Mouse (Mus musculus): ENCODE measurements around the gene March7. TPM values are rescaled to one million over a fixed set of nuclear protein-coding genes. Genes with fewer than 3 reads are reported as not detected.

March7 gene
- total and polyA plus RNA-seq, 3 experiments = 32.3 to 36.4 TPM; not detected in 1

DNA sequence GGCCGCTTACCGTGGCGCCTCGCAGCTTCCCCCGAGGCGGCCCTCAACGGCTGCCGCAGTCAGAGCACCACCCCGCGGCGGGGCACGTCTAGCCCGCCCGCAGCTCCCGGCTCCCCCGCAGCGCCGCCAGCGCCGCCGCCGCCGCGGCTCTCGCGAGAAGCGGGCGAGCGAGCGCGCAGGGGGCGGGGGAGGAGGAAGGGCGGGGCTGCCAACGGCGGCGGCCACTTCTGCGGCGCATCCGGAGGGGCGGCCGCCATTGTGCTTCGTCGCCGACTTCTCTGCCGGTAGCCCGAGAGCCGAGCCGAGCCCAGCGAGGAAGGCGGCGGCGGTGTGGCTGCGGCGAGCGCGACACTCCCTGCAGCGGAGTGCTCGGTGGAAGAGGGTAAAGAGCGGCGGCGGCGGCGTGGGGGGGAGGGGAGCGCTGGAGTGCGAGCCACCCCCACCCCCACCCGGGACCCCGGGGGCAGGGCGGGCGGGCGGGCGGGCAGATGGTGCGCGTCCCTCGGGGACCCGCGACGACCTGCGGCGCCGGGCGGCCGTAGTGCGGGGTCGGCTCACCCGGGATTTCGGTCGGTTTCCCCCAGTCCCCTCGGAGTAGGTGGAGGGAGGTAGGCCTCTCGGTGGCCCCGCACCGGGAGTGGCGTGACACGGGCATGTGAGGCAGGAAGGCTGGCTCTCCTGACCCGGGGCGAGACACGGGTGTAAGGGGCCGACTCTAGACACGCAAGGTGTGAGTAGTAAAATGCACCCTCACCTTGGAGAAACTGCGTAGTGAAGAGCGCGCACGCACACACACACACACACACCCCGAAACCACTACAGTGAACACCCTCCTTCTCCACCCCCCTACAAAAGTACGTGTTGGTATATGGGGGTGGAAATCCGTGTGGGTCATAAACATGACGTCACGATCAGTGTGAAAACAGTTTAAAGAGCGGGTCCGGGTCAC lies at the start of gene March7, which contains the start of gene Baz2b (continued):
- TF ChIP-seq MYC (IDR thresholded peaks at IDR 0.05; ENCODE audit: low read depth, low read length) = no peak
- peak; percentile 75; the same call in 1 of the 2 replicates for TF ChIP-seq ZMIZ1 (IDR thresholded peaks at IDR 0.05; ENCODE audit: low read depth, low read length)
- TF ChIP-seq JUND (IDR thresholded peaks at IDR 0.05; ENCODE audit: low read depth, low read length) = no peak
- TF ChIP-seq RAD21 (IDR thresholded peaks at IDR 0.05; ENCODE audit: low read depth, low read length) = no peak
- TF ChIP-seq GATA1 (IDR thresholded peaks at IDR 0.05; ENCODE audit: low read depth, low read length) = no peak

DNA sequence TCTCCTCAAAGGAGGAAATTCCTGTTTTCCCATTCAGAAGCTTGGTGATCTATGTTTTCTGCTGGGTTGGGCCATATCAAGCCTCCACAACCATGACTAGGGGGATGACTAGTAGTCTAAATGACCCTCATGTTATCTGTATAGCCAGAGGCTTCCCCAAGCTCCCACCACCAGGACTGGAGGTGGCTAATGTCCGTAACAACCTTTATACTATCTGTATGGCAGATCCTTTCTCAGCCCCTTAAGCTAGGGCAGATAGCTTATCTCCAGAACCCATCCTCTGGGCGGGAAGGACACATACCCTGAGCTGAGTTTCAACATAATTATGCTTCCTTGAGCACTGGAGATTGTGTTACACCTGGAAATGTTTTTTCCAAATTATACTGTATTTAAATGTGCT lies 45.9 kb upstream of the March7 start:
- Histone ChIP-seq H3K27ac (ENCODE audit: control insufficient read depth, low read depth, low read length) (no peak overlapping the region), H3K4me3 (ENCODE audit: control insufficient read depth in 1 of 2, insufficient read depth in 1 of 2, low read depth in 2 of 2, low read length in 2 of 2) (no peak overlapping the region), H3K9me3 (replicated peaks; ENCODE audit: insufficient read depth, low read length) (no peaks in the 10 kb centered on the region), H3K36me3 (ENCODE audit: control insufficient read depth in 1 of 2, insufficient read depth in 2 of 2, low read length in 2 of 2) (no peaks in the 10 kb centered on the region), H3K79me2 (ENCODE audit: control insufficient read depth, insufficient read depth, low read length, poor library complexity) (no peaks in the 10 kb centered on the region), H3K4me1 (ENCODE audit: control insufficient read depth in 1 of 2, insufficient read depth in 2 of 2, low read length in 2 of 2) (no peaks in the 10 kb centered on the region), H3K9ac (ENCODE audit: control insufficient read depth, low read depth, low read length, poor library complexity, severe bottlenecking) (no peak overlapping the region), H3K27me3 (ENCODE audit: control insufficient read depth in 1 of 2, insufficient read depth in 2 of 2, low read length in 2 of 2) (no peaks in the 10 kb centered on the region)
- DNase-seq (ENCODE audit: low read depth, low spot score) = no peak
- TF ChIP-seq ZMIZ1 (IDR thresholded peaks at IDR 0.05; ENCODE audit: low read depth, low read length) = no peak
- TF ChIP-seq GATA1 (IDR thresholded peaks at IDR 0.05; ENCODE audit: low read depth, low read length) = peak; percentile 30; the same call in 1 of the 2 replicates
- TF ChIP-seq NELFE (IDR thresholded peaks at IDR 0.05; ENCODE audit: low read depth, low read length) = no peak
- no peak for TF ChIP-seq ZC3H11A (IDR thresholded peaks at IDR 0.05; ENCODE audit: low read depth, low read length)
- TF ChIP-seq BHLHE40 (IDR thresholded peaks at IDR 0.05; ENCODE audit: borderline replicate concordance, low read depth, low read length) = no peak
- TF ChIP-seq MEF2A (IDR thresholded peaks at IDR 0.05; ENCODE audit: extremely low read depth, insufficient replicate concordance, low read depth, low read length, poor library complexity, severe bottlenecking) = no peak
- no peak for TF ChIP-seq CTCF (IDR thresholded peaks at IDR 0.05 in 2 of 3, conservative IDR thresholded peaks at IDR 0.05 in 1 of 3; ENCODE audit: control insufficient read depth in 1 of 3, insufficient read depth in 1 of 3, low read depth in 2 of 3, low read length in 3 of 3, poor library complexity in 1 of 3, severe bottlenecking in 1 of 3)
- 0 out of 4 replicates have a peak, but pooled peaks have one; percentile 5 to 10 for TF ChIP-seq EP300 (IDR thresholded peaks at IDR 0.05; ENCODE audit: low read depth in 1 of 2, low read length in 2 of 2)
- TF ChIP-seq USF2 (IDR thresholded peaks at IDR 0.05; ENCODE audit: borderline replicate concordance in 1 of 2, insufficient read depth in 1 of 2, low read depth in 1 of 2, low read length in 2 of 2) = no peak

DNA sequence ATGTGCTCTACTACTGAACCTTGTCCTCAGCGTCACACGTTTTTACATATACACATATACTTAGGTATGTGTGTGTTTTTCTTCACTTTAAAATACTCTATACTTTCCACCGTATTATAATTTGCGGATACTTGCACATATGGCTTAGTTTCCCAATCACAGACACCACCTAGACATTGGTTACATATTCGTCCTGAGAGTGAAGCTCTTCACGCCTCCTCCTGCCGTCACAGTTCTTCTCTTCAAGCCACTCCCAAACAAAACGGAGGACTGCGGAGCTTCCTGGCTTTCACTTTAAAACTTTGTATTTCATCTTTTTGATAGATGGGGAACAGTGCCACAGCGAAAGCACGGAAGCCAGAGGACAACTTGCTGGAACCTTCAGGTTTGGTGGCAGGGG lies 44.0 kb upstream of the March7 start:
- Histone ChIP-seq H3K9me3 (replicated peaks; ENCODE audit: insufficient read depth, low read length) (no peaks in the 10 kb centered on the region), H3K4me3 (ENCODE audit: control insufficient read depth in 1 of 2, insufficient read depth in 1 of 2, low read depth in 2 of 2, low read length in 2 of 2) (no peak overlapping the region), H3K79me2 (ENCODE audit: control insufficient read depth, insufficient read depth, low read length, poor library complexity) (no peaks in the 10 kb centered on the region), H3K27ac (ENCODE audit: control insufficient read depth, low read depth, low read length) (no peak overlapping the region), H3K36me3 (ENCODE audit: control insufficient read depth in 1 of 2, insufficient read depth in 2 of 2, low read length in 2 of 2) (no peaks in the 10 kb centered on the region), H3K9ac (ENCODE audit: control insufficient read depth, low read depth, low read length, poor library complexity, severe bottlenecking) (no peak overlapping the region), H3K4me1 (ENCODE audit: control insufficient read depth in 1 of 2, insufficient read depth in 2 of 2, low read length in 2 of 2) (no peaks in the 10 kb centered on the region), H3K27me3 (ENCODE audit: control insufficient read depth in 1 of 2, insufficient read depth in 2 of 2, low read length in 2 of 2) (no peaks in the 10 kb centered on the region)
- no peak for DNase-seq (ENCODE audit: low read depth, low spot score)
- TF ChIP-seq KAT2A (conservative IDR thresholded peaks at IDR 0.05; ENCODE audit: low read depth, low read length) (no peak), POLR2AphosphoS5 (IDR thresholded peaks at IDR 0.05; ENCODE audit: borderline replicate concordance, low read depth, low read length) (no peak), SMC3 (IDR thresholded peaks at IDR 0.05; ENCODE audit: low read depth, low read length) (no peak)

All from MEL (cell line).